Mouse (Mus musculus) liver, embryonic 14.5 days (tissue): ENCODE data around the gene Ndufb2. TPM values are rescaled to one million over a fixed set of nuclear protein-coding genes. Genes with fewer than 3 reads are reported as not detected.

Source experiments
- ATAC-seq: fragments of 200-750 bp; cut with Nextera tagmentation; 2 replicates; pipeline ENCODE4 v1.8.0; 2017; ENCODE audit warnings: moderate number of reproducible peaks, mild to moderate bottlenecking, moderate library complexity; ENCODE audit not compliant: insufficient read depth
- DNase-seq, 3 experiments: peaks; one replicate each; pipeline ENCODE4 v3.0.0-alpha.2; 2012 to 2013; ENCODE audit warnings: low read depth in 3 of 3, low spot score in 3 of 3
- H3K27ac ChIP-seq: fragments of 300-500 bp; sonication (generic); 2 replicates; pipeline ENCODE4 v1.5.1; 2014; ENCODE audit warnings: moderate library complexity, mild to moderate bottlenecking, control low read depth, inconsistent platforms
- H3K27me3 ChIP-seq: fragments of 300-500 bp; sonication (generic); 2 replicates; pipeline ENCODE4 v1.6.1; 2014; ENCODE audit warnings: mild to moderate bottlenecking, low read length, moderate library complexity; ENCODE audit not compliant: control insufficient read depth, insufficient read depth
- H3K36me3 ChIP-seq: fragments of 300-500 bp; sonication (generic); replicated peaks from 2 replicates; pipeline ENCODE4 v1.6.1; 2014; ENCODE audit warnings: low read depth; ENCODE audit not compliant: control insufficient read depth, insufficient read depth
- H3K4me1 ChIP-seq, 2 experiments: fragments of 200-500 bp in 1 of 2; fragments of 300-500 bp in 1 of 2; sonication (generic) in 1 of 2; replicated peaks; 2 replicates each; pipeline ENCODE4 v1.6.1; 2012 to 2014; ENCODE audit warnings: antibody characterized with exemption in 1 of 2, inconsistent platforms in 1 of 2, low read length in 1 of 2; ENCODE audit not compliant: control insufficient read depth in 2 of 2, insufficient read depth in 2 of 2
- H3K4me2 ChIP-seq: fragments of 300-500 bp; sonication (generic); 2 replicates; pipeline ENCODE4 v1.6.1; 2014; ENCODE audit warnings: low read depth, mild to moderate bottlenecking, control low read depth, moderate library complexity
- H3K4me3 ChIP-seq, 2 experiments: fragments of 200-500 bp in 1 of 2; fragments of 300-500 bp in 1 of 2; sonication (generic) in 1 of 2; 2 replicates each; pipeline ENCODE4 v1.5.1; 2012 to 2014; ENCODE audit warnings: low read depth in 2 of 2, low read length in 2 of 2, mild to moderate bottlenecking in 2 of 2, control low read depth in 1 of 2, inconsistent platforms in 1 of 2, moderate library complexity in 1 of 2; ENCODE audit not compliant: insufficient read depth in 1 of 2
- H3K9ac ChIP-seq: fragments of 300-500 bp; sonication (generic); replicated peaks from 2 replicates; pipeline ENCODE4 v1.6.1; 2014; ENCODE audit warnings: mild to moderate bottlenecking, control low read depth, moderate library complexity
- H3K9me3 ChIP-seq: fragments of 300-500 bp; sonication (generic); 2 replicates; pipeline ENCODE4 v1.6.1; 2016; ENCODE audit warnings: low read length, mixed read lengths; ENCODE audit not compliant: control insufficient read depth
- CTCF ChIP-seq: IDR thresholded peaks from 2 replicates; pipeline ENCODE4 v1.5.1; 2016; ENCODE audit warnings: antibody characterized with exemption, low read depth, control low read depth
- EP300 ChIP-seq: IDR thresholded peaks from 2 replicates; pipeline ENCODE4 v1.6.1; 2016; ENCODE audit warnings: antibody characterized with exemption, low read depth
- WGBS: fragments of 180-500 bp; shearing (Covaris S2); extraction: QIAGEN DNeasy Blood & Tissue Kit; methylation state at CpG from one replicate; pipeline ENCODE4 v1.1.7; 2014; ENCODE audit not compliant: insufficient replicate concordance; 5-methylcytosine and 5-hydroxymethylcytosine counted together
- polyA plus RNA-seq, 2 experiments: library from polyadenylated mRNA; depleted of rRNA in 1 of 2; stranded (reverse) in 1 of 2; unstranded in 1 of 2; fragments of >200 nt; fragmentation: Nextera tagmentation in 1 of 2; extraction: Ambion mirVana in 1 of 2; gene quantifications; 2 replicates each; pipeline versions ENCODE4 v1.2.1 to v1.2.3; 2012 to 2014

Ndufb2 gene
- polyA plus RNA-seq, 2 experiments = 105 to 279 TPM

- peak within 1 kb of the TSS; percentile 68 for H3K9ac ChIP-seq
- H3K4me2 ChIP-seq = peak within 1 kb of the TSS; percentile 81
- peak within 1 kb of the TSS; percentile 77 to 78 for H3K4me3 ChIP-seq
- H3K27ac ChIP-seq = peak within 1 kb of the TSS; percentile 43
- WGBS = 1% methylated on average over 49 of the region's 49 CpGs
- H3K4me1 ChIP-seq = peaks cover 5 to 11% of the 10 kb centered on the region in 2 experiments; a peak in 3 of 4 replicates
- H3K27me3 ChIP-seq = no peaks in the 10 kb centered on the region
- peak; percentile 96 for ATAC-seq
- H3K9me3 ChIP-seq = no peaks in the 10 kb centered on the region
- no peaks in the 10 kb centered on the region; the same call in 1 of the 2 replicates for H3K36me3 ChIP-seq
- peak; percentile 60 to 69 (median 69) for DNase-seq
- TF ChIP-seq CTCF = peak; percentile 70
- no peak for TF ChIP-seq EP300
Measured at GRCm38 (mm10) chr6:39573791-39574554, 18.4 kb upstream of the Ndufb2 start, which contains the start of gene Adck2. Gene Adck2 (plus strand): TSS chr6:39573873.

GRCm38 (mm10) chr6:39574555-39574869, 17.9 kb upstream of the Ndufb2 start:
- H3K4me1 ChIP-seq = peaks cover 5 to 11% of the 10 kb centered on the region in 2 experiments; a peak in 3 of 4 replicates
- ATAC-seq = no peak
- no peak overlapping the region for H3K27ac ChIP-seq
- TF ChIP-seq EP300 (no peak), CTCF (no peak)
- peak overlapping the region; percentile 77 to 78 for H3K4me3 ChIP-seq
- no peaks in the 10 kb centered on the region for H3K27me3 ChIP-seq
- peak overlapping the region; percentile 81 for H3K4me2 ChIP-seq
- DNase-seq = no peak
- H3K9ac ChIP-seq = peak overlapping the region; percentile 68
- H3K9me3 ChIP-seq = no peaks in the 10 kb centered on the region
- no peaks in the 10 kb centered on the region; the same call in 1 of the 2 replicates for H3K36me3 ChIP-seq
- 37% methylated on average over 10 of the region's 10 CpGs for WGBS

- H3K36me3 ChIP-seq = no peaks in the 10 kb centered on the region; the same call in 1 of the 2 replicates
- no peaks in the 10 kb centered on the region for H3K9me3 ChIP-seq
- H3K4me3 ChIP-seq = peak overlapping the region in 1 of 2 experiments; percentile 78; a peak in 2 of 4 replicates
- H3K4me1 ChIP-seq = peaks cover 5 to 11% of the 10 kb centered on the region in 2 experiments; a peak in 3 of 4 replicates
- 69% methylated on average over 7 of the region's 7 CpGs for WGBS
- DNase-seq = no peak
- no peaks in the 10 kb centered on the region for H3K27me3 ChIP-seq
- H3K9ac ChIP-seq = 0 out of 2 replicates have a peak overlapping the region, but pooled peaks have one; percentile 27
- H3K4me2 ChIP-seq = peak overlapping the region; percentile 81
- ATAC-seq = no peak
- no peak overlapping the region for H3K27ac ChIP-seq
- TF ChIP-seq EP300 (no peak), CTCF (no peak)
Measured at GRCm38 (mm10) chr6:39574951-39575350, 17.4 kb upstream of the Ndufb2 start.

GRCm38 (mm10) chr6:39579552-39579951, 12.8 kb upstream of the Ndufb2 start:
- WGBS = 80% methylated on average over 7 of the region's 7 CpGs
- ATAC-seq (no peak), DNase-seq (no peak)
- H3K9me3 ChIP-seq = no peaks in the 10 kb centered on the region
- no peaks in the 10 kb centered on the region for H3K27me3 ChIP-seq
- no peak overlapping the region for H3K9ac ChIP-seq
- no peak overlapping the region for H3K4me2 ChIP-seq
- TF ChIP-seq CTCF = no peak
- TF ChIP-seq EP300 = no peak
- no peaks in the 10 kb centered on the region; the same call in 1 of the 2 replicates for H3K36me3 ChIP-seq
- H3K4me1 ChIP-seq = peaks cover 19 to 20% of the 10 kb centered on the region in 2 experiments
- no peak overlapping the region for H3K4me3 ChIP-seq
- H3K27ac ChIP-seq = no peak overlapping the region

GRCm38 (mm10) chr6:39580558-39580957, 11.8 kb upstream of the Ndufb2 start:
- Histone ChIP-seq H3K9me3 (no peaks in the 10 kb centered on the region), H3K4me3 (no peak overlapping the region), H3K27ac (no peak overlapping the region), H3K36me3 (no peaks in the 10 kb centered on the region; the same call in 1 of the 2 replicates), H3K27me3 (no peaks in the 10 kb centered on the region), H3K4me2 (0 out of 2 replicates have a peak overlapping the region, but pooled peaks have one; percentile 45), H3K9ac (peak overlapping the region; percentile 47), H3K4me1 (peaks cover 14 to 15% of the 10 kb centered on the region in 2 experiments)
- ATAC-seq (no peak), DNase-seq (no peak)
- no peak for TF ChIP-seq EP300
- TF ChIP-seq CTCF = no peak
- 46% methylated on average over 2 of the region's 2 CpGs for WGBS
